Mouse (Mus musculus): ENCODE measurements at regions not wholly inside any gene's neighbourhood (a gene's known extent, or its start where the extent isn't known, plus 50 kb on each side); places are given as distances from the start of the nearest gene placed in this dataset.

DNA sequence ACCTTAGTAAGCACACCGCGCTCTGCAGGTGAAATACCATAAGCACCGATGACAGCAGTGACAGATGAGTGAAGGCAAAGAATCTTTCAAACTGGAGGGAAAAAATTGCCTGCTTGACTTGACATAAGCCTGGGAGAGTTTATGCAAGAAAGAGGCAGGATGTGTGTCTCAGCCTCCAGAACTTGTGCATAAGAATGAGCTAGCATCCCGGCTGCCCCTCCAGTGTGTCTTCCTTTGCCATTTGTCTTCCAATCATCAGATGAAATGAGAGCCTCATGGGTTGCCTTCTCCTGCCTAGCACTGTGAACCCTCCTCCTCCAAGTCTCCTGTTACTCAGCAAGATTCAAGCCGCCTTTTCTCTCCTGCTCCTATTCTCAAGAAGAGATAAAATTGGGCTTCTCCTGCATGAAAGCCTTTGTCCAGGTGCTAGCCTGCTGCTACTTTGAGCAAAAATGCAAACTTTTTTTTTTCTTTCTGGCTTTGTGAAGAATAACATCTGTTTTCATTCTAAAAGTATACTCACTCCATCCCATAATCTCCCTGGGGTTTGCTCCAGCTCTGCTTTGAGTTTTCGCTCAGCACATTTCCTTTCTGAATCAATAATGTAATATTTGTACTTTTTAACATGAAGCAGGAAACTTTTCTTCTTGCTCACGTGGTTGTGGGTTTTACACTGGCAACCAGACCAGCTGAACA lies 298.2 kb downstream of the Irx1 start:
- WGBS = 62% methylated on average over 7 of the region's 7 CpGs
- Histone ChIP-seq H3K4me1 (ENCODE audit: control insufficient read depth, insufficient read depth, low read depth, low read length) (no peaks in the 10 kb centered on the region), H3K9me3 (ENCODE audit: control insufficient read depth, low read length) (no peaks in the 10 kb centered on the region), H3K36me3 (ENCODE audit: control insufficient read depth, insufficient read depth, low read length) (no peaks in the 10 kb centered on the region), H3K27me3 (replicated peaks; ENCODE audit: control insufficient read depth, insufficient read depth, low read length) (no peaks in the 10 kb centered on the region), H3K9ac (ENCODE audit: low read depth, low read length) (no peak overlapping the region), H3K4me2 (ENCODE audit: low read length) (no peak overlapping the region), H3K27ac (ENCODE audit: low read depth, low read length) (no peak overlapping the region), H3K4me3 (ENCODE audit: low read length) (no peak overlapping the region)
- no peak for ATAC-seq

DNA sequence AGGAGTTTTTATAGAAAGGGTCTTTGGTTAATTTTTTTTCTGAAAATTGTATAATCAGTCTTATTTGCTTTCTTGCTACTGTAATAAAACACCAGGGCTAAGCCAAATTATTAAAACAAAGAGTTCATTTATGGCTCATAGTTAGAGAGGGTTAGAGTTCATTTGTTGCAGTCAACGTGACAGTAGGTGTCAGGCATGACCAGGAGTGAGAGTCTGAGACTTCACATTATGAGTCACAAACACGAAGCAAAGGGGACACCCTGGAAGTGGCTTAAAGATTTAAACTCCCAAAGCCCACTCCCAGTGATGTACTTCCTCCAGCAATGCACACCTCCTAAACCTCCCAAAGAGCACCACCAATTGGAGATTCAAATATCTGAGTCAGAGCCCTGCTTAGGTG lies 305.6 kb downstream of the Irx1 start:
- Histone ChIP-seq H3K36me3 (ENCODE audit: control insufficient read depth, insufficient read depth, low read length) (no peaks in the 10 kb centered on the region), H3K4me2 (ENCODE audit: low read length) (no peak overlapping the region), H3K4me1 (ENCODE audit: control insufficient read depth, insufficient read depth, low read depth, low read length) (peaks cover 3% of the 10 kb centered on the region; the same call in 1 of the 2 replicates), H3K4me3 (ENCODE audit: low read length) (no peak overlapping the region), H3K9ac (ENCODE audit: low read depth, low read length) (no peak overlapping the region), H3K27ac (ENCODE audit: low read depth, low read length) (no peak overlapping the region), H3K9me3 (ENCODE audit: control insufficient read depth, low read length) (no peaks in the 10 kb centered on the region), H3K27me3 (replicated peaks; ENCODE audit: control insufficient read depth, insufficient read depth, low read length) (no peaks in the 10 kb centered on the region)
- ATAC-seq = no peak
- WGBS = 64% methylated on average over 2 of the region's 2 CpGs

DNA sequence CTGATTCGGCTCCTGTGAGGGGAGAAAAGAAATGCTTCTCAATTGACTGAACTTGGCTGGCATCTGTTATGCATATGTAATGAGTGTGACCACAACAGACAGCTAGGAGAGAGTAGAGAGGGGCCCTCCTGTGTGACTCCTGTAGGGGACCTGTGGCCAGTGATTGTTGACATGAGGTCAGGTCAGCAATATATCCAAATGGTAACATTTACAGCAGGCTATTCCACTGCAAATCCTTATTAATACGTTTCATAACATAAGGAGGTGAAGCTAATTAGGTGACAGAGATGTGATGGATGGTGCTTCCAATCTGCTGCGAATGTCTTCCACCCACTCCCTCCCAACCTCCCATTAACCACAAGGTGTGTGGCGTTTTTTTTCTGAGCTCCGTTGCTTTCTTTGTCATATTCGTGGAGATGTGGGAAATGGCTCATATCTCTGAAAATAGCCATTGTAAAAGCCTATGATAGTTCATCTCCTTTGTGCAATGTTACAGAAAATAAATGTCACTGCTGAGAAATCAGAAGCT lies 309.5 kb downstream of the Irx1 start:
- H3K27me3 ChIP-seq (replicated peaks; ENCODE audit: control insufficient read depth, insufficient read depth, low read length) = no peaks in the 10 kb centered on the region
- H3K9me3 ChIP-seq (ENCODE audit: control insufficient read depth, low read length) = no peaks in the 10 kb centered on the region
- H3K36me3 ChIP-seq (ENCODE audit: control insufficient read depth, insufficient read depth, low read length) = no peaks in the 10 kb centered on the region
- no peak overlapping the region for H3K4me3 ChIP-seq (ENCODE audit: low read length)
- ATAC-seq = peak; percentile 56
- no peak overlapping the region for H3K4me2 ChIP-seq (ENCODE audit: low read length)
- 30% methylated on average over 6 of the region's 6 CpGs for WGBS
- H3K4me1 ChIP-seq (ENCODE audit: control insufficient read depth, insufficient read depth, low read depth, low read length) = peaks cover 3% of the 10 kb centered on the region; the same call in 1 of the 2 replicates
- no peak overlapping the region for H3K27ac ChIP-seq (ENCODE audit: low read depth, low read length)
- no peak overlapping the region for H3K9ac ChIP-seq (ENCODE audit: low read depth, low read length)

DNA sequence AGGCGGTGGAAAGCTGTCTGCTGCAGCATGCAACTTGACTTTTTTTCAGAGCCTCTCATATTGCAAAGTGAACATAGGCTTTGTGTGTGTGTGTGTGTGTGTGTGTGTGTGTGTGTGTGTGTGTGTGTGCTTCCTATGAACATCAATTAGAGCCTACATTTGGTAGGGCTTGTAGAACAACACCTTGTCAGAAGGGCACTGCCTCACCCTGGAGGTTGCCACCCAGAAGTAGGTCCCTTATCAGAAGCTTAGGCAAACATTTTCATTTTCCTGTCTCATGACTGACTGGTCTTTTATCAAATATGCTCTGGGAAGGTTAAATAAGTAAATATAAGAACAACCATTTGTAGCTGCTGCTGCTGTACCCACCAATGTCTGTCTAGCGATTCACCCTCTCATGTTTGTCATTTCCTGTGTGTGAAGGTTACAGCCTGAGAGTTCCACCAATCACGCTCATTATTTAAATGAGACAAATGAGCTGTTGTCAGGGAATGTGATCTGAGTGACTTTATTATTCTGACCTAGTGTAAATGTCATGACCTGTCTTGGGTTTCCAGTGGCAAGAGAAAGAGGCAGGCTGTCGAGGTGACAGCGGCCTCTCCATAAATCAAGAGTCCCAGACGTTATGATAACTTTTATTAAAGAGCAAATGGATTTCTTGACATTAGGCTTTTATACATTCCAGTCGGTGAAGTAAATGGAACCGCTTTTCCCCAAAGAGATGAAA lies 310.1 kb downstream of the Irx1 start:
- no peaks in the 10 kb centered on the region for H3K27me3 ChIP-seq (replicated peaks; ENCODE audit: control insufficient read depth, insufficient read depth, low read length)
- WGBS = 30% methylated on average over 8 of the region's 8 CpGs
- 0 out of 2 replicates have a peak, but pooled peaks have one; percentile 27 for ATAC-seq
- H3K9me3 ChIP-seq (ENCODE audit: control insufficient read depth, low read length) = no peaks in the 10 kb centered on the region
- H3K4me3 ChIP-seq (ENCODE audit: low read length) = no peak overlapping the region
- H3K36me3 ChIP-seq (ENCODE audit: control insufficient read depth, insufficient read depth, low read length) = no peaks in the 10 kb centered on the region
- no peak overlapping the region for H3K9ac ChIP-seq (ENCODE audit: low read depth, low read length)
- peaks cover 3% of the 10 kb centered on the region; the same call in 1 of the 2 replicates for H3K4me1 ChIP-seq (ENCODE audit: control insufficient read depth, insufficient read depth, low read depth, low read length)
- H3K27ac ChIP-seq (ENCODE audit: low read depth, low read length) = no peak overlapping the region
- H3K4me2 ChIP-seq (ENCODE audit: low read length) = no peak overlapping the region

DNA sequence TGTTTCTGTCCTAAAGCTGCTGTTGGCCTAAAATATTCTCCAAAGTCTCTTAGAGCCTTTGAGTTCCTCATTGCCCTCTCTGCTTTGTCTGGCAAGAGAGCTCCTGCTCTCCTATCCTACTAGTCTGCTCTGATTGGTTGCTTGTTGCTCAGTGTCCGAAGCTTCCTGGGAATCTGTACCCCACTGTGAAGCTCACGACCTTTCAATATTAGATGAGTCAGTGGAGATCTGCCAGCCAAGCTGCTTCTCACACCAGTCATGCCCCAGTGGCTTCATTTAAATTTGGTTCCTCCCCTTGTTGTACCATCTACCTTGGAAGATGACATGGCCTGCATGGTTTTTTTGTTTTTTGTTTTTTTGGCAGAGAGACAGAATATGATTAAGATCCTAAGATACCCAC lies 313.6 kb downstream of the Irx1 start:
- Histone ChIP-seq H3K36me3 (ENCODE audit: control insufficient read depth, insufficient read depth, low read length) (no peaks in the 10 kb centered on the region), H3K27ac (ENCODE audit: low read depth, low read length) (no peak overlapping the region), H3K4me3 (ENCODE audit: low read length) (no peak overlapping the region), H3K4me2 (ENCODE audit: low read length) (no peak overlapping the region), H3K4me1 (ENCODE audit: control insufficient read depth, insufficient read depth, low read depth, low read length) (peaks cover 3% of the 10 kb centered on the region; the same call in 1 of the 2 replicates), H3K27me3 (replicated peaks; ENCODE audit: control insufficient read depth, insufficient read depth, low read length) (no peaks in the 10 kb centered on the region), H3K9me3 (ENCODE audit: control insufficient read depth, low read length) (no peaks in the 10 kb centered on the region), H3K9ac (ENCODE audit: low read depth, low read length) (no peak overlapping the region)
- WGBS = 25% methylated on average over 2 of the region's 2 CpGs
- no peak for ATAC-seq

DNA sequence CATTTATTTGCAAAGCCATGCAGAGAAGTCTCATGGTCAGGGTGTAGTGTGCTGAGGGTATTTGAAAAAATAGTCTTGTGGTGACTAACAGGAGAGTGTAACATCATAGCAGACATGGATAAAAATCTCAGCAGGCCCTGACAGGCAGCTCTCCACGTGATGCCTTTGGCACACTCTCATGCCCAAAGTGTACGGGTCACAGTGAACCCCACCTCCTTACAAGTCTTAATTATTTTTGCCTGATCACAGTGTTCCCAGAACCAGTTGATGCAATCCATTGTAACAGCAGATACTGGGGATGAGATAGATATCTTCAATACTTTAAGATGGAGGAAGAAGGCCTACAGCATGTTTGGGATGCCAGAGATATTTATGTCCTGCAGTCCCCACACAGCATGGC lies 314.5 kb downstream of the Irx1 start:
- ATAC-seq = no peak

DNA sequence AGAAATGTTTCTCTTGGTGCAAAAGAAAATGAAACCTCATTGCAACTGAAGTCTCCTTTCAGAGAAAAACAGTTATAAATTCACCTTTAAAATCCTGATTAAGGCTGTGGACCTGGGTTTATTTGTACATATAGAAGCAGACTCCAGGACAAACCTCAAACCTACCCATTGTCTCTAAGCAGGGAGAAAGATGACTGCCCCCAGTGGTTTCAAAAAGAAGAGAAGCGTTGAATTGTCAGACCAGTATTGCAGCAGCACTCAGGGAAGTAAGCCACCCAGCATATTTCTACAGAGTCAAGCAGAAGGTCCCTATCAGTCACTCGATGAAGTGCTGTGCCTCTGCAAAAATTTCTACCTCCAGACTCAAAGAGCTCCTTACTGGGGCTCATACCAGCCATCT lies 332.1 kb downstream of the Irx1 start:
- no peaks in the 10 kb centered on the region for H3K9me3 ChIP-seq (ENCODE audit: control insufficient read depth, low read length)
- WGBS = 64% methylated on average over 2 of the region's 2 CpGs
- no peak for ATAC-seq
- H3K27ac ChIP-seq (ENCODE audit: low read depth, low read length) = no peak overlapping the region
- no peak overlapping the region for H3K4me3 ChIP-seq (ENCODE audit: low read length)
- no peak overlapping the region for H3K9ac ChIP-seq (ENCODE audit: low read depth, low read length)
- H3K4me2 ChIP-seq (ENCODE audit: low read length) = no peak overlapping the region
- H3K27me3 ChIP-seq (replicated peaks; ENCODE audit: control insufficient read depth, insufficient read depth, low read length) = no peaks in the 10 kb centered on the region
- no peaks in the 10 kb centered on the region for H3K36me3 ChIP-seq (ENCODE audit: control insufficient read depth, insufficient read depth, low read length)
- H3K4me1 ChIP-seq (ENCODE audit: control insufficient read depth, insufficient read depth, low read depth, low read length) = no peaks in the 10 kb centered on the region

More for the DNA sequence above, 314.5 kb downstream of the Irx1 start:
- no peak overlapping the region for H3K4me3 ChIP-seq (ENCODE audit: low read length)
- H3K9me3 ChIP-seq (ENCODE audit: control insufficient read depth, low read length) = no peaks in the 10 kb centered on the region
- WGBS = 69% methylated on average over 2 of the region's 2 CpGs
- no peak overlapping the region for H3K27ac ChIP-seq (ENCODE audit: low read depth, low read length)
- no peaks in the 10 kb centered on the region for H3K27me3 ChIP-seq (replicated peaks; ENCODE audit: control insufficient read depth, insufficient read depth, low read length)
- peaks cover 2% of the 10 kb centered on the region; the same call in 1 of the 2 replicates for H3K4me1 ChIP-seq (ENCODE audit: control insufficient read depth, insufficient read depth, low read depth, low read length)
- H3K4me2 ChIP-seq (ENCODE audit: low read length) = no peak overlapping the region
- H3K36me3 ChIP-seq (ENCODE audit: control insufficient read depth, insufficient read depth, low read length) = no peaks in the 10 kb centered on the region
- no peak overlapping the region for H3K9ac ChIP-seq (ENCODE audit: low read depth, low read length)

DNA sequence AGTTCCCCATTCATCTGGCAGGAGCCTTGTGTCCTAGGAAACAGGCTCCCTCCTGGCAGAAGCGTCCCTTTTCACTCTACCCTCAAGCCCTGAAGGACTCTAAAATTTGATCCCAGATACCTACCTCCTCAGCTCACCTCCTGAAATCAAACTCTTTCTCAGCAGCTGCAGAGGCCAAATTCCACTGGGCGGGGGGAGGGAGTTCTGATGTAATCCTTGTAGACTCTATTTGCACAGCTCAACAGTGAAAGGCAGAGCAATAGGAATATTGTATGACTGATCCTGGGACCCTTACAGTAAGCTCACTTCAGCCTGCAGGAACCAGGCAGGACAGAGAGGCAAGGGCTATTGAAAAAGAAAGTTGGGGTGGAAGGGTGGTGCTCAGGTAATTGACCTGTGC lies 346.3 kb downstream of the Irx1 start:
- no peak overlapping the region for H3K27ac ChIP-seq (ENCODE audit: low read depth, low read length)
- H3K27me3 ChIP-seq (replicated peaks; ENCODE audit: control insufficient read depth, insufficient read depth, low read length) = no peaks in the 10 kb centered on the region
- H3K36me3 ChIP-seq (ENCODE audit: control insufficient read depth, insufficient read depth, low read length) = no peaks in the 10 kb centered on the region
- H3K9ac ChIP-seq (ENCODE audit: low read depth, low read length) = no peak overlapping the region
- no peak overlapping the region for H3K4me2 ChIP-seq (ENCODE audit: low read length)
- no peak for ATAC-seq
- H3K9me3 ChIP-seq (ENCODE audit: control insufficient read depth, low read length) = no peaks in the 10 kb centered on the region
- no peaks in the 10 kb centered on the region for H3K4me1 ChIP-seq (ENCODE audit: control insufficient read depth, insufficient read depth, low read depth, low read length)
- WGBS = 36% methylated on average over 2 of the region's 2 CpGs
- no peak overlapping the region for H3K4me3 ChIP-seq (ENCODE audit: low read length)

DNA sequence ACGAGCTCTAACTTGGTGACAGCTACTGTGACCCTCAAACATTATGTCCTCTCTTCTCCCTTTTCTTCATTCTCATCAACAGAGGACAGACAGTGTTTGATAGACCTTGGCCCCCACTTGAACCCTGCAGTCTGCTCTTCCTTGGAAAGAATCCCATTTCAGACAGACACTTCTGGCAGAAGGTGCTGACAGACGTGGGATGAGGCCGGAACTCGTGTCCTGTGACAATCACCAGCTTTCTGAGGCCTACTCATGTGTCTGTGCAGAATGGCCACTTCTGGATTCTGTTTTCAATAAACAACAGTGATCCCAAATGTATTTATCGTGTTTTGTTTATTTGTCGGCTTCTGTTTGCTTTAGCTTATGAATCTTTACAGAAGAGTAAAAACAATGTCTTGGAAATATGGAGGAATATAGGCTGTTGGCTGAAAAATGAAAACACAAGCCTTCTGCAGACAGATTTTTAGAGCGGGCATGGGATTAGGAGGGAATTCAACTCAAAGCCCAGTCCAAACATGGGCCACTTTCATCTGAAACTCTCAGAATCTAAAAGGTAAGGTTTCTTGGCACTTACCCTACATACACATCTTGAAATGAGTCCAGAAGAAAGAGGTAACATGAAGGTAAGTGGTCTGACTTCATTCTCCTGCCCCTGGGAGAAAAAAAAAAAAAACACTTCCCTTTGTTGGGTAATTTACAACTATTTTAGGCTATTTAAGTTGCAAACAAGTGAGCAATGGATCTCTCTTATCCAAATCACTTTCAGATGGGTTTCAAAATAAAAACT lies 350.9 kb downstream of the Irx1 start:
- no peaks in the 10 kb centered on the region for H3K4me1 ChIP-seq (ENCODE audit: control insufficient read depth, insufficient read depth, low read depth, low read length)
- H3K27ac ChIP-seq (ENCODE audit: low read depth, low read length) = no peak overlapping the region
- no peaks in the 10 kb centered on the region for H3K36me3 ChIP-seq (ENCODE audit: control insufficient read depth, insufficient read depth, low read length)
- ATAC-seq = no peak
- H3K27me3 ChIP-seq (replicated peaks; ENCODE audit: control insufficient read depth, insufficient read depth, low read length) = no peaks in the 10 kb centered on the region
- no peaks in the 10 kb centered on the region for H3K9me3 ChIP-seq (ENCODE audit: control insufficient read depth, low read length)
- H3K4me2 ChIP-seq (ENCODE audit: low read length) = no peak overlapping the region
- H3K4me3 ChIP-seq (ENCODE audit: low read length) = no peak overlapping the region
- WGBS = 77% methylated on average over 7 of the region's 7 CpGs
- H3K9ac ChIP-seq (ENCODE audit: low read depth, low read length) = no peak overlapping the region

Data from hindbrain, embryonic 16.5 days (tissue).